Mouse (Mus musculus) kidney, adult 2 months (tissue): Measurements from ENCODE around the gene Gm42421.

Source experiments
- CTCF ChIP-seq: fragments of 200-500 bp; conservative IDR thresholded peaks from 2 replicates; pipeline ENCODE4 v1.5.1; 2011; ENCODE audit warnings: low read depth, mild to moderate bottlenecking, control low read depth, low read length, moderate library complexity, mixed read lengths; ENCODE audit not compliant: insufficient read depth, insufficient read length
- POLR2A ChIP-seq: fragments of 200-500 bp; IDR thresholded peaks from one replicate; pipeline ENCODE4 v1.6.1; 2011; ENCODE audit warnings: low read depth, low read length, control low read depth

DNA sequence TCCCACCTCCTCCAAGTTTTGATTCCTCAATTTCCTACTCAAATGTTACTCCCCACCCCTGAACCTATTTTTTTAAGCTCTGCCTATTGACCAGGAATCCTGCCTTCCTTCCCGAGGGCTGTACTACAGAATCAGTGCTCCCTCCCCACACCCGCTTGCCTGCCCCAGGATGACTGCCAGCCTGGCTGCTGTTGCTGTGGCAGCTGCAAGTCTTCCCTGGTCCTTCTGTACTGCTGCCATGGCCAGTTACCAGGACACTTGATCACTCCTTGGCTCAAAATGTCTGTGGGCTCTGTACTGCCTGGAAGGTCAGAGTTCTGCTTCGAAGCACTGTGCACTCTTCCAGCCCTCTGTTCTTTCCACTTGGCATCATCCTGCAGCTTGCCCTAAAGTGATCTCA, 25.9 kb upstream of the Gm42421 start:
- no peak for TF ChIP-seq POLR2A
- no peak for TF ChIP-seq CTCF
